Mouse (Mus musculus): ENCODE data around the gene 2810459M11Rik.

DNA sequence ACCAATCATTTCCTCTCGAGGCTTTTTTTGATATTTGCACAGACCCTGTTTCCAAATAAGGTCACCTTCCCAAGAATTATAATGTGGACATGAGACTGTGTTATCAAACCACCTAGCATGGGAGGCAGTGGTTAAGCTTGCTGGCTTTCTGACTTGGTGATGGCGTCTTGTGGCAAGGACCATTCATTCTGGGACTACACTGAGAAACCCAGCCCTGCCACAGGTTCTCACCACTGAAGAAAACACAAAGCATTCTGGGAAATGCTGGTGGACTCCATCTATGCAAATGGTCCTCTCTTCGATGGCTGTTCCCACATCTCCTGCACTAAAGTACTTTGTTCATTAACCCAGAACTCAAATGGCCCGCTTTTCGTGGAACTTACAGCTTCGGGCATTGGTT is 39.6 kb upstream of the 2810459M11Rik start:
- TF ChIP-seq POLR2A (IDR thresholded peaks at IDR 0.05; ENCODE audit: borderline replicate concordance, low read depth, low read length) (no peak), CTCF (IDR thresholded peaks at IDR 0.05; ENCODE audit: low read depth, low read length) (no peak)

Data from bone marrow macrophage, adult 2 months (primary cell).